Mouse (Mus musculus) lung, embryonic 16.5 days (tissue): ENCODE results near the gene Kif26b. TPM values are rescaled to one million over a fixed set of nuclear protein-coding genes. Genes with fewer than 3 reads are reported as not detected.

Experiments used
- ATAC-seq: fragments of 200-750 bp; cut with Nextera tagmentation; 2 replicates; pipeline ENCODE4 v1.8.0; 2017; ENCODE audit warnings: low read depth, mild to moderate bottlenecking, moderate library complexity
- H3K27ac ChIP-seq: fragments of 300-500 bp; sonication (generic); 2 replicates; pipeline ENCODE4 v1.5.1; 2014; ENCODE audit warnings: mild to moderate bottlenecking, control low read depth, low read length
- H3K27me3 ChIP-seq: fragments of 300-500 bp; sonication (generic); 2 replicates; pipeline ENCODE4 v1.6.1; 2014; ENCODE audit warnings: low read depth, low read length, mixed read lengths; ENCODE audit not compliant: control insufficient read depth, insufficient read depth
- H3K36me3 ChIP-seq: fragments of 300-500 bp; sonication (generic); 2 replicates; pipeline ENCODE4 v1.6.1; 2014; ENCODE audit warnings: low read length; ENCODE audit not compliant: control insufficient read depth, insufficient read depth
- H3K4me1 ChIP-seq: fragments of 300-500 bp; sonication (generic); replicated peaks from 2 replicates; pipeline ENCODE4 v1.6.1; 2014; ENCODE audit warnings: low read length, mixed read lengths; ENCODE audit not compliant: control insufficient read depth, insufficient read depth
- H3K4me2 ChIP-seq: fragments of 300-500 bp; sonication (generic); 2 replicates; pipeline ENCODE4 v1.6.1; 2014; ENCODE audit warnings: low read depth, low read length, control low read depth
- H3K4me3 ChIP-seq: fragments of 300-500 bp; sonication (generic); 2 replicates; pipeline ENCODE4 v1.5.1; 2014; ENCODE audit warnings: mild to moderate bottlenecking, low read length, control low read depth
- H3K9ac ChIP-seq: fragments of 300-500 bp; sonication (generic); 2 replicates; pipeline ENCODE4 v1.6.1; 2014; ENCODE audit warnings: low read length, control low read depth
- H3K9me3 ChIP-seq: fragments of 300-500 bp; sonication (generic); 2 replicates; pipeline ENCODE4 v1.6.1; 2016; ENCODE audit warnings: low read length; ENCODE audit not compliant: control insufficient read depth
- WGBS: fragments of 180-500 bp; shearing (Covaris S2); extraction: QIAGEN DNeasy Blood & Tissue Kit; methylation state at CpG from one replicate; pipeline ENCODE4 v1.1.7; 2014; 5-methylcytosine and 5-hydroxymethylcytosine counted together
- polyA plus RNA-seq: library from polyadenylated mRNA; unstranded; fragments of >200 nt; fragmentation: Nextera tagmentation; extraction: Ambion mirVana; gene quantifications from 2 replicates; pipeline ENCODE4 v1.2.1, GENCODE M21; 2015

Kif26b gene
- polyA plus RNA-seq, 1 experiment from 2014 or later: 0.68 TPM

DNA sequence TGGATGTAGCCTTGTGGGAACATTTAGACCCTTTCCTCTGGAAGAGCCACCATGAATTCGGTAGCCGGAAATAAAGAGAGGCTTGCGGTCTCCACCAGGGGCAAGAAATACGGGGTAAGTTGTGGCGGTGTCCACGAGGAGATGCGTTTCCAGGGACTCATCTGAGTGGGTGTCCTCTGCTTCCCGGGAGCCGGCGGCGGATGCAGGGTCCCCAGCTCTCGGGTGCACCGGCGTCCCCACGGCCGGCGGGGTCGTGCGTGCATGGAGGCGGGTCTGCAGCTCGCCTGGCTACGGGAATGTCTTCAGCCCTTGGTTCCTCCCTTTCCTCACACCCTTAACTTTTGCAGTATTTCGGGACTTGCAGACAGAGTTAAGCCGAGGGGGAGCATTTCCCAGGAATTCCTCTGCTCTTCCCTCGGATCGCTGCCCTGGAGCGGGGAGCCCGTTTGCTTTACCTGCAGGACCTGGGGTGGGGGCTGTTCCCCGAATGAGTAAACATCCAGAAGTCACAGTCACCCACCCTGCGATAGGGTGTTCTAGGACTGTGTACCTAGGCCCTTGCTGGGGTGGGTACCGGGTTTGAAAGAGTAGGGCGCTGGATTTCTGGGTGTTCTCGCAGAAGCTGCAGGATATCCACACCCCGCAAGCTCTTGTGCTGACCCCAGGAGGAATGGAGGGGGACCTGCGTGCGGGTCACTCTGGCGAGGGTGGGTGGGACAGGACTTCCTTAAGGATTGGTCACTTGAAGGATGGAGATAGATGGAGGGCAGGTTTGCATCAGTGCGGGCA, 781 bp downstream of the Kif26b start:
- no peaks in the 10 kb centered on the region for H3K9me3 ChIP-seq
- no peak overlapping the region for H3K27ac ChIP-seq
- under 1% methylated on average over 38 of the region's 38 CpGs for WGBS
- H3K4me2 ChIP-seq: peak overlapping the region; percentile 83
- H3K27me3 ChIP-seq: peaks cover 32% of the 10 kb centered on the region
- H3K4me3 ChIP-seq: peak overlapping the region; percentile 68
- peaks cover 25% of the 10 kb centered on the region for H3K4me1 ChIP-seq
- H3K36me3 ChIP-seq: no peaks in the 10 kb centered on the region
- peak overlapping the region; percentile 62 for H3K9ac ChIP-seq
- no peak for ATAC-seq

DNA sequence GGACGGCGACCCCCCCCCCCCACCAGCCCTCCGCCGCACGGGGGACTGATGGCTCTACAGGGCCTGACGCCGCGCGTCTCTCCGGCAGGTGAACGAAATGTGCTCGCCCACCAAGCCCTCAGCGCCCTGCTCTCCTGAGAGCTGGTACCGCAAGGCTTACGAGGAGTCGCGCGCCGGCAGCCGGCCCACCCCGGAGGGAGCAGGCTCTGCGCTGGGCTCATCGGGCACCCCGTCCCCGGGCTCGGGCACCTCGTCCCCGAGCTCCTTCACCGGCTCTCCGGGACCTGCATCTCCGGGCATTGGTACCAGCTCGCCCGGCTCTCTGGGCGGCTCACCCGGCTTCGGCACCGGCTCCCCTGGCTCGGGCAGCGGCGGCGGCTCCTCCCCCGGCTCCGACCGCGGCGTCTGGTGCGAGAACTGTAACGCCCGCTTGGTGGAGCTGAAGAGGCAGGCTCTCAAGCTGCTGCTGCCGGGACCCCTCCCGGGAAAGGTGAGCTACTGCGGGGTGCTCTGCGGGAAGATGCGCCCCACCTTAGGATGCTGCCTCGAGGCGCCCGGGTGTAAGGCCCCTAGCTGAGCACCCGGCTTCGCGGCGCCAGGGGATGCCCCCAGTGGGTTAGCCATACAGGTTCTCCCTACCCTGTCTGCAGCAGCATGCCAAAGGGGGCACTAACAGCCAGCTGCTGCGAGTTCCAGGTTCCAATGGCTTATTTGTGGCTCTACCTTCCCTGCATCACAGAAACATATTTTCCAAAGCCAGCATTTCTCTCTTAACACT, 1.6 kb downstream of the Kif26b start:
- Histone ChIP-seq H3K27ac (no peak overlapping the region), H3K27me3 (peaks cover 32% of the 10 kb centered on the region), H3K4me1 (peaks cover 25% of the 10 kb centered on the region), H3K4me2 (peak overlapping the region; percentile 83), H3K36me3 (no peaks in the 10 kb centered on the region), H3K9ac (peak overlapping the region; percentile 62), H3K4me3 (peak overlapping the region; percentile 68), H3K9me3 (no peaks in the 10 kb centered on the region)
- peak; percentile 39 for ATAC-seq
- WGBS: under 1% methylated on average over 61 of the region's 62 CpGs

DNA sequence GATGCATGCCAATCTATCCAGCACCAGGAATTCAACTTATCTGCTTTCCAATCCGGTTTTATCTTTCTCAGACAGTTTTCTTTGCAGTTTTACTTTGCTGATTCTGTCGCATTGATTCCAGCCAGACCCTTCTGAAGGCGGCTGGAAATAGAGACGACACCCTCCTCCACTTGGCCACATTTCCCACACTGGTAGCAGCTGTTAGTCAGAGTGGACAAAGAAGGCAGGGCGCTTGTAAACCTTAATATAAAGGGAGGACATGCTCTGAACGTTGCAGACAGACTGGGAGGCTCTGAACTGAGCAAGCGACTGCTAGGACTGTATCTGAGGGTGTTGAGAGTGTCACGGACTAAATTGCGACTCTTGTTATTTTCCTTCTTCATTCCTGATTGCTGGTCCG, 11.3 kb downstream of the Kif26b start:
- H3K4me3 ChIP-seq: no peak overlapping the region
- ATAC-seq: no peak
- no peak overlapping the region for H3K9ac ChIP-seq
- no peaks in the 10 kb centered on the region for H3K4me1 ChIP-seq
- no peak overlapping the region for H3K4me2 ChIP-seq
- H3K27ac ChIP-seq: no peak overlapping the region
- H3K36me3 ChIP-seq: no peaks in the 10 kb centered on the region
- 69% methylated on average over 10 of the region's 10 CpGs for WGBS
- H3K9me3 ChIP-seq: no peaks in the 10 kb centered on the region
- no peaks in the 10 kb centered on the region for H3K27me3 ChIP-seq

DNA sequence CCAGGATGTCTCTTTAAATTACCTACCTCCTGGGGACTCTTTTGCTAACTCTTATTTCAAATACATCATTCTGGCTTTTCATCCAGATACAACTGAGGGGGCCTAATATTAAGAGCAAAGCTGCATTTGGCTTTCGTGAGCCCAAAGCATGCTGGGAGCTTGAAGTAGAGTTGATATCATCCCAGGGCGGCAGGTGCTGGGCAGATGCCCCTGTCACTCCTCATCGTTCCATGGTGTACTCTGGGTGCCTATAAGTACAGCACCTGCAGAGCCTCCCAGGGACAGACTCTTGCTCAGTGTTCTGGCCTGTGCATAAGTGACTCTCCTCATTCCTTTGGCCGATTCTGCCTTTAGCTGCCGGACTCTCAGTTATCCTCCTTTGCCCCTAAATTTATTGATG, 13.5 kb downstream of the Kif26b start:
- ATAC-seq: no peak
- Histone ChIP-seq H3K9ac (no peak overlapping the region), H3K9me3 (no peaks in the 10 kb centered on the region), H3K27ac (no peak overlapping the region), H3K4me3 (no peak overlapping the region), H3K27me3 (no peaks in the 10 kb centered on the region), H3K4me2 (no peak overlapping the region), H3K36me3 (no peaks in the 10 kb centered on the region), H3K4me1 (no peaks in the 10 kb centered on the region)
- WGBS: 78% methylated on average over 5 of the region's 5 CpGs

DNA sequence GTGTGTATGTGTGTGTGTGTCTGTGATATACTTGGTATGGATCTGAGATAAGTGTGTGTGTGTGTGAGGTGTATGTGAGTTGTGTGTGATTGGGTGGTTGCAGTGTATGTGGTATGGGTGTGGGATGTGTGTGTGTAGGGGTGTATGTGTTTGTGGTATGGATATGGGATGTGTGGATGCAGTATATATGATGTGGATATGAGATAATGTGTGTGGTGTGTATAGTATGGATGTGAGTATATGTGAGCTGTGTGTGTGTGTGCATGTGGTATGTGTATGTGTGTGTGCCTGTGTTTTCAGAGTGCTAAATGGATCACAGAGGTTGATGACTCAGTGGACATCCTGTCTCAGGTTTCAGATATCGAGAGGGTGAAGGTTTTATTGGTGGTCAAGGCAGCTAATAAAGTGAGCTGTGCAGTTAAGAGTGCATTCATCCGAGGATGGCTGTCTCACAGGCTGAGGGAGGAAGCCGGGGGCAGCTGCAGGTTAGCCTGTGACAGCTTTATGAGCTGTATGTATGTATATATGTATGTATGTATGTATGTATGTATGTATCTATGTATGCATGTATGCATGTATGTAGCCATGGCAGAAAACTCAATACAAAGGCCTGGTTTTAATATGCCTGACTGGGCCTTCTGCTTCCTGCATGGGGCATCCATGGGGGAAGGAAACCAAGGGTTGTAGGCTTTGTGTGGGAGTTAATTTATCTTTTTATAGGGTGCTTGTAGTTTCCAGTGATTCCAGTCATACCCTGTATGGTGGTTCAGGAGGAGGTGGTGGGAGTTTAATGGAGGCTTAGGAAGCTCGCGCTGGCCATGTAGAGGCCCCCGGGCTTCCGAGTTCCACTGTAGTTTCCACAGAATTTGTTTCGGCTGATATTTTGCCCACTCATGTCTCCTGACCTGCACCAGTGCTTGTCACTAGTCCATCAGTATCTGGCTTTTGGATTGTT, 14.3 kb downstream of the Kif26b start:
- Histone ChIP-seq H3K9ac (no peak overlapping the region), H3K9me3 (no peaks in the 10 kb centered on the region), H3K36me3 (no peaks in the 10 kb centered on the region), H3K4me3 (no peak overlapping the region), H3K27ac (no peak overlapping the region), H3K4me1 (no peaks in the 10 kb centered on the region), H3K27me3 (no peaks in the 10 kb centered on the region), H3K4me2 (no peak overlapping the region)
- ATAC-seq: no peak
- 82% methylated on average over 8 of the region's 8 CpGs for WGBS

DNA sequence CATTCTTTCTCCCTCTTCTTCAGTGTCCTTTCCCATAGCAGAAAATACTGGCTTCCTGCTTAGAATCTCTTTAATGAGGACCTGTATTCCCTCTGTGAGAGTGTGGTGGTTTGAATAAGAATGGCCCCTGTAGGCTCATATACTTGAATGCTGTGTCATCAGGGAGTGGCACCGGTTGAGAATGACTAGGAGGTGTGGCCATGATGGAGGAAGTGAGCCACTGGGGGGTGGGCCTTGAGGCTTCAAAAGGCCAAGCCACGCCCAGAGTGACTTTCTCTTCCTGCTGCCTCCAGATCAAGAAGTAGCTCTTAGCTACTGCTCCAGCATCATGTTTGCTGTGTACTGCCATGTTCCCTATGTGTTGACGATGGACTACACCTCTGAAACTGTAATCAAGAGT, 15.7 kb downstream of the Kif26b start:
- H3K4me1 ChIP-seq: no peaks in the 10 kb centered on the region
- H3K36me3 ChIP-seq: no peaks in the 10 kb centered on the region
- no peak overlapping the region for H3K9ac ChIP-seq
- no peak overlapping the region for H3K27ac ChIP-seq
- no peak overlapping the region for H3K4me3 ChIP-seq
- no peak for ATAC-seq
- no peaks in the 10 kb centered on the region for H3K9me3 ChIP-seq
- WGBS: 83% methylated on average over 3 of the region's 3 CpGs
- H3K4me2 ChIP-seq: no peak overlapping the region
- no peaks in the 10 kb centered on the region for H3K27me3 ChIP-seq

DNA sequence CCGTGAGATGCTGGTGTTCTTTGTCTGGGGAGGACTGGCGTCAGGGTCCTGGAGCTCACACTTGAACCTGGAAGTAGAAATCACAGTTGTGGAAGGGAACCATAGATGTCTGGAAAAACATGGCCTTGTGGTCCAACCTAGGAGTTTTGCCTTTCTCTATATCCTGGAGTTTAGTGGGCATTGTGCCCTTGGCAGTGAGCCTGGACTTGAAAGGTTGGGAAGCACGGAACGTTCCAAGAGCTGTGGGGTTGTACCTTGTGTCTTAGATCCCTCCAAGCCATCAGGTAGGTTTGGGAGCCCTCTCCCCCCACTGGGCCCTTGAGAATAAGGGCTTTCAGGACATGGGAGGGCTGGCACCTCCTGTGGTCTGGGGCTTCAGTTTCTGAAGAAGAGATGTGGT, 20.7 kb downstream of the Kif26b start:
- Histone ChIP-seq H3K27me3 (no peaks in the 10 kb centered on the region), H3K36me3 (no peaks in the 10 kb centered on the region), H3K9me3 (no peaks in the 10 kb centered on the region), H3K4me2 (no peak overlapping the region), H3K9ac (no peak overlapping the region), H3K27ac (no peak overlapping the region), H3K4me3 (no peak overlapping the region), H3K4me1 (no peaks in the 10 kb centered on the region)
- ATAC-seq: no peak
- WGBS: 86% methylated on average over 4 of the region's 4 CpGs

DNA sequence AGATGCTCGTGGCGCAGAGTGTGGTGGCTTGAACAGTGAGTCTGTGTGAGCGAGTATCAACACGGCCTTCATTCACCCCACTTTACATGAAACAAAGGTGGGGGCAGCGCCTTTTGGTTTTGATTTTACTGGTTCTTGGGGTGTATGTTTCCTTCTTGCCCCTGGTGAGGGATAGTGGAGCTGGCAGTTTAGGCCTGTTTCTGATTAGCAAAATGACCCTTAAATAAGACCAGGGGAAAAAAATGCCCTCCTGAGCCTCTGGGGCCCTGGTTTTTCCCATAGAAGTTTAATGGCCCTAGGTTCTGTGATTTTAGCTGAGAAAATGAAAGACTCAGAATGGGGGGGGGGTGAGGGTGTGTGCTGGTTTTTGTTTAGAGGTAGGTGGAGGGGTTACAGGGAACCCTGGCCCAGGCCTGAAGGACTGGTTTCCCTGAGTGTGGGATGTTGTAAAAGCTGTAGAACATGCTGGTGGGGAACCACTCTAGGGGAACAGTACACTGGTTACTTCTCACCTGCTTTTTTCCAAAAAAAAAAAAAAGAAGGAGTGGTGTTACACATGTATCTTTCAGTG, 21.6 kb downstream of the Kif26b start:
- Histone ChIP-seq H3K36me3 (no peaks in the 10 kb centered on the region), H3K9me3 (no peaks in the 10 kb centered on the region), H3K4me1 (no peaks in the 10 kb centered on the region), H3K27ac (no peak overlapping the region), H3K27me3 (no peaks in the 10 kb centered on the region), H3K4me3 (no peak overlapping the region), H3K4me2 (no peak overlapping the region), H3K9ac (no peak overlapping the region)
- WGBS: 92% methylated on average over 5 of the region's 5 CpGs
- ATAC-seq: no peak
